Mouse (Mus musculus) liver, embryonic 14.5 days (tissue): ENCODE data around the gene Gm42417. TPM values are rescaled to one million over a fixed set of nuclear protein-coding genes. Genes with fewer than 3 reads are reported as not detected.

Experiments
- ATAC-seq: fragments of 200-750 bp; cut with Nextera tagmentation; 2 replicates; pipeline ENCODE4 v1.8.0; 2017; ENCODE audit warnings: moderate number of reproducible peaks, mild to moderate bottlenecking, moderate library complexity; ENCODE audit not compliant: insufficient read depth
- DNase-seq, 3 experiments: peaks; one replicate each; pipeline ENCODE4 v3.0.0-alpha.2; 2012 to 2013; ENCODE audit warnings: low read depth in 3 of 3, low spot score in 3 of 3
- H3K27ac ChIP-seq: fragments of 300-500 bp; sonication (generic); 2 replicates; pipeline ENCODE4 v1.5.1; 2014; ENCODE audit warnings: moderate library complexity, mild to moderate bottlenecking, control low read depth, inconsistent platforms
- H3K27me3 ChIP-seq: fragments of 300-500 bp; sonication (generic); 2 replicates; pipeline ENCODE4 v1.6.1; 2014; ENCODE audit warnings: mild to moderate bottlenecking, low read length, moderate library complexity; ENCODE audit not compliant: control insufficient read depth, insufficient read depth
- H3K36me3 ChIP-seq: fragments of 300-500 bp; sonication (generic); replicated peaks from 2 replicates; pipeline ENCODE4 v1.6.1; 2014; ENCODE audit warnings: low read depth; ENCODE audit not compliant: control insufficient read depth, insufficient read depth
- H3K4me1 ChIP-seq, 2 experiments: fragments of 200-500 bp in 1 of 2; fragments of 300-500 bp in 1 of 2; sonication (generic) in 1 of 2; replicated peaks; 2 replicates each; pipeline ENCODE4 v1.6.1; 2012 to 2014; ENCODE audit warnings: antibody characterized with exemption in 1 of 2, inconsistent platforms in 1 of 2, low read length in 1 of 2; ENCODE audit not compliant: control insufficient read depth in 2 of 2, insufficient read depth in 2 of 2
- H3K4me2 ChIP-seq: fragments of 300-500 bp; sonication (generic); 2 replicates; pipeline ENCODE4 v1.6.1; 2014; ENCODE audit warnings: low read depth, mild to moderate bottlenecking, control low read depth, moderate library complexity
- H3K4me3 ChIP-seq, 2 experiments: fragments of 200-500 bp in 1 of 2; fragments of 300-500 bp in 1 of 2; sonication (generic) in 1 of 2; 2 replicates each; pipeline ENCODE4 v1.5.1; 2012 to 2014; ENCODE audit warnings: low read depth in 2 of 2, low read length in 2 of 2, mild to moderate bottlenecking in 2 of 2, control low read depth in 1 of 2, inconsistent platforms in 1 of 2, moderate library complexity in 1 of 2; ENCODE audit not compliant: insufficient read depth in 1 of 2
- H3K9ac ChIP-seq: fragments of 300-500 bp; sonication (generic); replicated peaks from 2 replicates; pipeline ENCODE4 v1.6.1; 2014; ENCODE audit warnings: mild to moderate bottlenecking, control low read depth, moderate library complexity
- H3K9me3 ChIP-seq: fragments of 300-500 bp; sonication (generic); 2 replicates; pipeline ENCODE4 v1.6.1; 2016; ENCODE audit warnings: low read length, mixed read lengths; ENCODE audit not compliant: control insufficient read depth
- CTCF ChIP-seq: IDR thresholded peaks from 2 replicates; pipeline ENCODE4 v1.5.1; 2016; ENCODE audit warnings: antibody characterized with exemption, low read depth, control low read depth
- EP300 ChIP-seq: IDR thresholded peaks from 2 replicates; pipeline ENCODE4 v1.6.1; 2016; ENCODE audit warnings: antibody characterized with exemption, low read depth
- WGBS: fragments of 180-500 bp; shearing (Covaris S2); extraction: QIAGEN DNeasy Blood & Tissue Kit; methylation state at CpG from one replicate; pipeline ENCODE4 v1.1.7; 2014; ENCODE audit not compliant: insufficient replicate concordance; 5-methylcytosine and 5-hydroxymethylcytosine counted together
- polyA plus RNA-seq, 2 experiments: library from polyadenylated mRNA; depleted of rRNA in 1 of 2; stranded (reverse) in 1 of 2; unstranded in 1 of 2; fragments of >200 nt; fragmentation: Nextera tagmentation in 1 of 2; extraction: Ambion mirVana in 1 of 2; gene quantifications; 2 replicates each; pipeline versions ENCODE4 v1.2.1 to v1.2.3; 2012 to 2014

The Gm42417 gene
- polyA plus RNA-seq, 2 experiments: not detected

DNA sequence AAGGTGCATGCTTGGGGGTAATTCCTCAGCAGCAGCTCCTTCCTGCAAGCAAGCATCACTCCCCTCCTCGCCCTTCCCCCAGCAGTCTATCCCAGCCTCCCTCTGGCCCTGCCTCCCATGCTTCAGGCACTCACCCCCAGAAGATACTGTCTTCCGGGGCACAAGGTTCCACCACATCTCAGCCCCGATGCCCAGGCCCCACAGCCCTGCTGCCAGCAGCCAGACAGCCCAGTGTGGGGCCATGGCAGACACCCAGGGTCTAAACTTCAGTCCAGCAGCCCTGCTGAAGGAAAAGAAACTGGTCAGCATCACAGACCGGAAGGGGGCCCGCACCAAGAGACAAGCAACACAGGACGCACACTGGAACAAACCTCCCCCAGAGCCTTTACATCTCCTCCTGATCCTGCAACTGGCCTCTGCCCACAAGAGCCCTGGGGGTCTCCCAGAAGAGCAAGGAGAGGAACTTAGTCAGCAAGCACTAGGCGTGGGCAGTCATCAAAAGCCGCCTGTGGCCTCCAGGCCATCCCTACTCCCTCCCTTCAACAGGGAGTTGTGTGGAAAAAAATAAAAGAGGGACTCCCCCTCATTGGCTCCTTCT lies 16.7 kb upstream of the Gm42417 start:
- Histone ChIP-seq H3K27ac (no peak overlapping the region), H3K9ac (no peak overlapping the region), H3K4me2 (peak overlapping the region; percentile 49), H3K36me3 (no peaks in the 10 kb centered on the region), H3K27me3 (peaks cover 60% of the 10 kb centered on the region), H3K4me1 (no peaks in the 10 kb centered on the region), H3K4me3 (peak overlapping the region; percentile 52 to 57), H3K9me3 (no peaks in the 10 kb centered on the region)
- DNase-seq (no peak), ATAC-seq (no peak)
- 15% methylated on average over 8 of the region's 8 CpGs for WGBS
- TF ChIP-seq CTCF (no peak), EP300 (no peak)

DNA sequence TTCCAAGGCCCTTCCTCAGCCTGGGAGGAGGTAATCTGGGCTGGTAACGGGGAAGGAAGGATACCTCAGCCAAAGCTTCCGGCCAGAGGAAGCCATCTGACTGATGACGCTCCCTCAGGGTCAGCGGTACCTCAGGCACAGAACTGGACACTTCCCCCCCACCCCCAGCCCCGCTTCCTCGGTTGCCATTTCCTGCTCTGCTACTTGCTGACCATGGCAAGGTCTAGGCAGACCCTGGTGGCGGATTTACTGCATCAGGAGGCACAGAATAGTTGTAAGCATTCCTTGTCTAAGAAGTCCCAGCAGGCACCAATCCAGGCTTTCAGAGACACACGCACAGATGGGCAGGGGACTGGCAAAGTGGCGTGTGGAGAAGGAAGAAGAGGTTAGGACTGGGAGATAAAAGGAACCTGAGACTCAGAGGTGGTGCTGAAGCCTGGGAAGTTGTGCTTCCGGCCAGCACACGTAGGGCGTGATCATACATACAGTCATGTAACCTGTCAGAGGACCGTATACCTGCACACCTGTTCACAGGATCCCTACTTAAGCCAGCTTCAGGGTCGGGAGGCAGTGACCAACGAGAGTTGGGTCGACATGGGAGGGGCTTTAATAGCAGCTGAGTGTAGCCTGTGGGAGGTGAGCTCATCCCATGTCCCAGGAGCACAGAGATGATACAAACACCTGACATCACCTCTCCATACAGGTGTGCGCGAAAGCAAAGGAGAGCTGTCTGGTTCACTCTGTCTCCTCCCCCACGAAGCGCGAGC lies 15.6 kb upstream of the Gm42417 start:
- no peak overlapping the region for H3K4me3 ChIP-seq
- H3K9me3 ChIP-seq: no peaks in the 10 kb centered on the region
- no peak for TF ChIP-seq EP300
- TF ChIP-seq CTCF: no peak
- no peak overlapping the region for H3K9ac ChIP-seq
- H3K27me3 ChIP-seq: peaks cover 51% of the 10 kb centered on the region
- ATAC-seq (no peak), DNase-seq (no peak)
- WGBS: 42% methylated on average over 21 of the region's 21 CpGs
- peak overlapping the region; percentile 49 for H3K4me2 ChIP-seq
- no peaks in the 10 kb centered on the region for H3K36me3 ChIP-seq
- H3K4me1 ChIP-seq: no peaks in the 10 kb centered on the region
- no peak overlapping the region for H3K27ac ChIP-seq

DNA sequence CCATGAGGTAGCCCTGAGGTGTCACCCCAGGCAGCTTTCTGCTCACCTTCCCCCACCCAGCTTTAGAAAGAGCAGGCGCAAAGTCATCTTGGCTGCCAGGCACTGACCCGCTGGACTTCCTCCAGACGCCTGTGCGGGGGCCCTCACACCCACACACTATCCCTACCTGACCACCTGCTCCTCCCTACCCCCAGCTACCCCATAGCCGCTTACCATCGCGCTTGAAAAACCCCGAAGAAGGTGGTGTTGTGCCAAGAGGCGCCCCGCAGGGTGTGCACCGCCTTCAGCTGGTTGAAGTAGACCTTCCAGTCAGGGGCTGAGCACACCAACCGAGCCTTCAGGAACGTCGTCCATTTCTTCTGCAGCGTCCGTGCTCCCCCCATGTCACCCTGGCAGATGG lies 13.3 kb upstream of the Gm42417 start:
- no peak overlapping the region for H3K27ac ChIP-seq
- TF ChIP-seq EP300 (no peak), CTCF (no peak)
- DNase-seq: no peak
- H3K9me3 ChIP-seq: no peaks in the 10 kb centered on the region
- ATAC-seq: no peak
- H3K27me3 ChIP-seq: peaks cover 28% of the 10 kb centered on the region
- H3K9ac ChIP-seq: no peak overlapping the region
- no peaks in the 10 kb centered on the region for H3K4me1 ChIP-seq
- 68% methylated on average over 16 of the region's 16 CpGs for whole genome bisulfite sequencing
- H3K4me2 ChIP-seq: no peak overlapping the region
- H3K36me3 ChIP-seq: no peaks in the 10 kb centered on the region
- H3K4me3 ChIP-seq: no peak overlapping the region

DNA sequence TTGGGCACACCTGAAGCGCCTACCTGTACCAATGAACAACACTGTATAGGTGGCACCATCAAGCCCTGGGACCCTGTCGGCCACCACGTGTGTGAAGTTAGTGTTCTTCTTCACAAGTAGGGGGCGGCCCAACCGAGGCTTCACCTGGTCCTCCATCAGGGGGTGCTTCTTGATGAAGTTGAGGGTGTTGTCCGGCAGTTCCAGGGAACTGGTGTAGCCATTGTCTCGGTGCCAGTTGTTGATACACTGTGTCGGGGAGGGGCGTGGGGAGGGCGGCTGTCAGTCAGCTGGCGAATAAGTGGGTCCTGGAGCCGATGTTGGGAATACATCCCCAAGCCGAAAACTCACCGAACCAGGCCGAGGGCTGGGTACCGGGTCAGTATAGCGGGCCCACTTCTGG lies 12.7 kb upstream of the Gm42417 start:
- TF ChIP-seq EP300: no peak
- TF ChIP-seq CTCF: no peak
- H3K4me3 ChIP-seq: no peak overlapping the region
- DNase-seq (no peak), ATAC-seq (no peak)
- no peaks in the 10 kb centered on the region for H3K4me1 ChIP-seq
- H3K27ac ChIP-seq: no peak overlapping the region
- 77% methylated on average over 17 of the region's 17 CpGs for whole genome bisulfite sequencing
- peaks cover 22% of the 10 kb centered on the region for H3K27me3 ChIP-seq
- no peak overlapping the region for H3K9ac ChIP-seq
- H3K4me2 ChIP-seq: no peak overlapping the region
- no peaks in the 10 kb centered on the region for H3K9me3 ChIP-seq
- H3K36me3 ChIP-seq: no peaks in the 10 kb centered on the region

DNA sequence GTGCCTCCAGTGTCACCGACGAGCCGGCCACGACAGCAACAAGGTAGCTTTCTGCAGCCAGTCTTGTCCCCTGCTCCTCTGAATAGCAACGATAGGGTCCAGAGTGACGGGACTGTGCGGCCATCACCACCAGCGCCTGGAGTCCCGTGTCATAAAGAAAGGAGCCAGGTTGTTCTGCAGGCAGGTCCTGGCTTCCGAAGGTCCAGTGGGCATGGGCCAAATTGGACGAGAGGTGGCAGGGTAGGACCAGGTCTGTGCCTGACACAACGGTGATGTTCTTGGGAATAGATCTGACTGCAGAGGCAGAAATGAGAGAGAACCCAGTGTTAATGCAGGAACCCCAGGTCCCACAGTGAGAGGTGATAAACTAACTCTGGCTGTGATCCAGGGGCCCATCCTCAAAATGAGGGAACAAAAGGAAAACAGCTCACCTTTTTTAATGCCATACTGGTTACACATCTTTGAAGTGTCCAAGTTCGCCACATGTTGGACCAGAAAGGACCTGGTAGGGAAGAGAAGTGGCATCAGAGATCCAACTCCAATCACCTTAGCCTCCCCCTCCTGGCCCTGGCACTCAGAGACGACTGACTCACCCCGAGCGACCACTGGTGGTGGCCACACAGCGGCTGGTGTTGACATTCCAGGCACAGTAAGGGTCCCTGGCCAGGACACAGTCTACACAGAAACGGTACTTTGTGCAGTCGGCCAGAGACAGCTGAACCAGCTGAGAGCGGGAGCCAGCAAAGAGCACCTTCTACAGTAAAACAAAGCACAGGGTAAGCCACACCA lies 11.0 kb upstream of the Gm42417 start:
- DNase-seq: no peak
- H3K4me3 ChIP-seq: no peak overlapping the region
- no peak for ATAC-seq
- peaks cover 6% of the 10 kb centered on the region in 2 experiments for H3K4me1 ChIP-seq
- peaks cover 7% of the 10 kb centered on the region for H3K27me3 ChIP-seq
- H3K9ac ChIP-seq: no peak overlapping the region
- TF ChIP-seq EP300 (no peak), CTCF (no peak)
- no peaks in the 10 kb centered on the region for H3K9me3 ChIP-seq
- H3K4me2 ChIP-seq: no peak overlapping the region
- H3K36me3 ChIP-seq: no peaks in the 10 kb centered on the region
- 74% methylated on average over 20 of the region's 20 CpGs for WGBS
- no peak overlapping the region for H3K27ac ChIP-seq
